Comparison of ENCODE assay signal across 35 mouse cellular contexts in genomic region chr19:43772311-43772710, GRCm38 (mm10). TPM values are rescaled to one million over a fixed set of nuclear protein-coding genes. Genes with fewer than 3 reads are reported as not detected.
"Had no signal": no experiment of that assay in that cellular context is flagged by ENCODE, and none has a peak within 500 bp of the region (broad histone marks: within the 10 kb centered on the region; RNA-seq: fewer than 3 reads in every experiment).

No protein-coding gene starts in this region.

- H3K9ac ChIP-seq: limb, embryonic 12.5 days; limb, embryonic 13.5 days; limb, embryonic 15.5 days; liver, embryonic 12.5 days; liver, embryonic 13.5 days; liver, embryonic 14.5 days; liver, embryonic 15.5 days; liver, postnatal 0 days; lung, embryonic 14.5 days; lung, embryonic 15.5 days; midbrain, embryonic 12.5 days; midbrain, embryonic 13.5 days; midbrain, embryonic 15.5 days; neural tube, embryonic 12.5 days; neural tube, embryonic 13.5 days had no signal

- H3K36me3 ChIP-seq: limb, embryonic 10.5 days; limb, embryonic 12.5 days; limb, embryonic 13.5 days; limb, embryonic 15.5 days; liver, embryonic 13.5 days; midbrain, embryonic 10.5 days; midbrain, embryonic 15.5 days; neural tube, embryonic 12.5 days had no signal

- DNase-seq: left cerebral cortex, postnatal 4 days; liver, embryonic 13.5 days; liver, postnatal 0 days; lung, adult 18-20 months; lung, adult 2 months; lung, embryonic 14.5 days; lung, postnatal 10 days; lung, postnatal 14 days; lung, postnatal 36 days; lung, postnatal 4 days; midbrain, embryonic 14.5 days had no signal

- H3K27me3 ChIP-seq: limb, embryonic 12.5 days; limb, embryonic 13.5 days; limb, embryonic 15.5 days; liver, embryonic 12.5 days; liver, embryonic 13.5 days; liver, embryonic 15.5 days; lung, embryonic 15.5 days; megakaryocyte, embryonic 14.5 days; midbrain, embryonic 12.5 days; midbrain, embryonic 13.5 days; midbrain, embryonic 15.5 days; neural tube, embryonic 12.5 days; neural tube, embryonic 13.5 days had no signal

- H3K9me3 ChIP-seq: limb, embryonic 10.5 days; limb, embryonic 12.5 days; limb, embryonic 13.5 days; limb, embryonic 15.5 days; liver, embryonic 12.5 days; liver, embryonic 13.5 days; liver, embryonic 15.5 days; lung, embryonic 15.5 days; megakaryocyte, embryonic 14.5 days; midbrain, embryonic 10.5 days; midbrain, embryonic 12.5 days; midbrain, embryonic 13.5 days; midbrain, embryonic 15.5 days; neural tube, embryonic 12.5 days; neural tube, embryonic 13.5 days had no signal

- H3K4me1 ChIP-seq: limb, embryonic 10.5 days; limb, embryonic 12.5 days; limb, embryonic 13.5 days; limb, embryonic 15.5 days; lung, embryonic 15.5 days; midbrain, embryonic 12.5 days; midbrain, embryonic 13.5 days; midbrain, embryonic 15.5 days; neural tube, embryonic 12.5 days; neural tube, embryonic 13.5 days had no signal

- H3K27ac ChIP-seq: limb, embryonic 10.5 days; limb, embryonic 12.5 days; limb, embryonic 13.5 days; limb, embryonic 15.5 days; liver, embryonic 12.5 days; liver, embryonic 13.5 days; liver, embryonic 14.5 days; liver, embryonic 15.5 days; lung, embryonic 15.5 days; macrophage; midbrain, embryonic 10.5 days; midbrain, embryonic 12.5 days; midbrain, embryonic 13.5 days; midbrain, embryonic 15.5 days; neural tube, embryonic 12.5 days; neural tube, embryonic 13.5 days had no signal

- H3K4me2 ChIP-seq: limb, embryonic 12.5 days; limb, embryonic 13.5 days; limb, embryonic 15.5 days; liver, embryonic 11.5 days; liver, embryonic 12.5 days; liver, embryonic 13.5 days; liver, embryonic 15.5 days; lung, embryonic 14.5 days; lung, embryonic 15.5 days; midbrain, embryonic 11.5 days; midbrain, embryonic 12.5 days; midbrain, embryonic 13.5 days; midbrain, embryonic 15.5 days; neural tube, embryonic 12.5 days; neural tube, embryonic 13.5 days had no signal

- H3K4me3 ChIP-seq: limb, embryonic 10.5 days; limb, embryonic 12.5 days; limb, embryonic 13.5 days; limb, embryonic 15.5 days; liver, embryonic 12.5 days; liver, embryonic 13.5 days; liver, embryonic 15.5 days; lung, embryonic 15.5 days; midbrain, embryonic 10.5 days; midbrain, embryonic 12.5 days; midbrain, embryonic 13.5 days; midbrain, embryonic 15.5 days; myocyte; neural tube, embryonic 12.5 days; neural tube, embryonic 13.5 days had no signal

- ATAC-seq: liver, embryonic 12.5 days; liver, postnatal 0 days; lung, postnatal 0 days; midbrain, embryonic 13.5 days; midbrain, embryonic 15.5 days; midbrain, embryonic 16.5 days had no signal

RNA-seq across cellular contexts. Expression of gene Abcc2, which starts 9.7 kb away (rescaled TPM):
- total RNA-seq: left cerebral cortex, postnatal 36 days; megakaryocyte-erythroid progenitor cell, adult 5-6 weeks had no signal
- polyA plus RNA-seq: limb, embryonic 12.5 days; lung, embryonic 14.5 days; lung, embryonic 16.5 days; midbrain, embryonic 11.5 days; midbrain, embryonic 12.5 days; midbrain, embryonic 14.5 days; myocyte had no signal
